Mouse (Mus musculus) frontal cortex, adult 2 months (tissue): ENCODE results near the gene Rbbp4. TPM values are rescaled to one million over a fixed set of nuclear protein-coding genes. Genes with fewer than 3 reads are reported as not detected.

Experiments
- DNase-seq, 2 experiments: peaks; one replicate each; pipeline ENCODE4 v3.0.0; 2022; ENCODE audit warnings: low spot score in 1 of 2; ENCODE audit errors: extremely low spot score in 1 of 2
- polyA plus RNA-seq: library from polyadenylated mRNA; depleted of rRNA; stranded (reverse); fragments of >200 nt; gene quantifications from 2 replicates; pipeline ENCODE4 v1.2.3, GENCODE M21; 2012

The Rbbp4 gene
- polyA plus RNA-seq, 1 experiment: 61.4 TPM

DNA sequence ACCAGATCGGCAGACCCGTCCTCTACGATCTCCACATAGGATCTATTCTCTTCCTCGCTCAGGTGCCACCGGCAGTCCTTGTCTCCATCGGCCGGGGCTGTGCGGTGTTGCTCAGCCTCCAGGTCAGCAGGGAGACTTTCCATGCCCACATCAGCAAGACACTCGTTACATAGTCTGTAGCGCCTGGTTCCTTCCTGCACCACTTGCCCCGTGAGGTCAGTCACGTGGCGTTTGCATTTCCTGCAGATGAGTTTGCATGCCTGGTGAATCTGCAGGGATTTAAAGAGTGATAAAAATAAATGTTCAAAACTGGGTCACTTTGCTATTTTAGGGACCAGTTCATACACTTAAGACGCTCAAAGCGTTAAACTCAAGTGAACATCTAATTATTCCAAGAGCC, 19.1 kb upstream of the Rbbp4 start:
- DNase-seq: peak in 1 of 2 experiments; percentile 37

DNA sequence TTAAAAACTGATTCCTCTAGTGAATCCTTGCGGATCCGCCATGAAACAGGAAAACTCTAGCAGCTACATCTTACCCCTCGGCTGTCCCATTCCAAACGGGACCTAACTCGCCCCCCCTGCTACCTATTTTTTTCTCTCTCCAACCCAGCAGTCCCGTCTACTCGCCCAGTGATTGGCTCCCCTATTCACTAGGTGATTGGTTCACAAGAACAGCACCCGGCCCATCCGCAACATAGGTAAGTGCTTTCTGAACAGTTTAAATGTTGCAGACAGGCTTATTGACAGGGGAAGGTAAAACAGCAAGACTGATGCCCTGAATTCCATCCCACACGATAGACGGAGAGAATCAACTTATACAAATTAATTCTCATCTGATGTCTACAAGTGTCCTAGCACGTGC, 18.0 kb upstream of the Rbbp4 start:
- no peak for DNase-seq

DNA sequence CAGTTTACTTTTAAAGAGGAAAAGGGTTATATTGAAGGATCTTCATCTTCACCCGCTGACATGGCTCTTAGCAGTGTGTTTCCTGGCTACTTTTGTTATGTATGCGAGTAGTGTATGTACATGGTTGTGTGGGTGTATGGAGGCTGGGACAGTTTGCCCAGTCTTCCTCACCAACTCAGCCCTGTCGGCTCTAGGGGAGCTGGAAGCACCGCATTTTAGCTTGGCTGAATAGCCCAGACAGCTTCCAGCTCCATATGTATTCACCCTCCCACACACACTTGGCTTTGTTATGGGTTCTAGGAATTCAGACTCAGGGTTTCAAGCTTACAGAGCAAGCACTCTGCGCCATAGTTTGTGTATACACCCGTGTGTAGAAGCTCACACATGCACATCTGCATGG, 15.9 kb upstream of the Rbbp4 start:
- peak; percentile 51 to 74 for DNase-seq

DNA sequence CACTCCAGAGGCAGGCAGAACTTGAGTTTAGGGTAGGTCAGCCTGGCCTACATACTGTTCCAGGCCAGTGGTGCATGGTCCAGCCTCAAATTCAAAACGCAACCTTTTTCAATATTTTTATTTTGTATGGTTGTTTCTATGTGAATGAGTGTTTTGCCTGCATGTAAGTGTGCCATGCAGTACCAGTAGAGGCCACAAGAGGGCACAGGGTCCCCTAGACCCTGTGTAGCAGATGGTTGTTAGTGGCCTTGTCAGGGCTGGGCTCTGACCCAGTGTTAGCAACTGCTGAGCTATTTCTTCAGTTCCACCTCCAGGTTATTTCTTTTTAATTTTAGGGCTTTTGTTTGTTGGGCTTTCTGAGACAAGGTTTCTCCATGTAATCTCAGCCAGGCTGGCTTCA, 15.5 kb upstream of the Rbbp4 start:
- peak; percentile 27 to 79 for DNase-seq

DNA sequence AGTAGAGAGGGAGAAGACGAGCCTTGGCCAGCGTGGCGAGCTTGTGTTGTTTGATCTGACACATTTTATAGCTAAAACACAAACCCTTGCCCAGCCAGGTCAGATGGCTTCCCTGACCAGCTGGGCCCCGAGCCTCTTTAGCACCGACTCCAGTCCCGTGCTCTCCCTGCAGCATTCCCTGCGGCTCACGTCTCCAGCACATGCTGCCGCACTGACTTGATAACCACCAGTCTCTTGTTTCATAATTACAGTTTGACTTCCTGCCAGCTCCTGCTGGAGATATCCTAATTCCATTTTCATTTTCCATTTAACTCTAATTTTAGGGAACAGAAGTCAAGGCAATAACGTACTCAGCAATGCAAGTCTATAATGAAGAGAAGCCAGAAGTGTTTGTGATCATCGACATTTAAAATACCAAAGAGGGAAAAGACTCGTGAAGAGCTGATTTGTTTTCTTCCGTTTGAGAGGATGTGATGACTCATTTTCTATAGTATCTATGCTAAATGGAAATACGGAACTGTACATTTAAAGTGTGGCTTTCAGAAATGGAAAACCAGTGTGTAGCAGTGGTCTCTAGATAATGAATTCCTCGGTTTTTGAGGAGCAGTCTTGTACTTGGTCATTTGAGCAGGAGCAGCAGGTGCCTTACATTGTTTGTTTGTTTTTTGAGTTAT, 11.4 kb upstream of the Rbbp4 start:
- DNase-seq: peak; percentile 21 to 73

DNA sequence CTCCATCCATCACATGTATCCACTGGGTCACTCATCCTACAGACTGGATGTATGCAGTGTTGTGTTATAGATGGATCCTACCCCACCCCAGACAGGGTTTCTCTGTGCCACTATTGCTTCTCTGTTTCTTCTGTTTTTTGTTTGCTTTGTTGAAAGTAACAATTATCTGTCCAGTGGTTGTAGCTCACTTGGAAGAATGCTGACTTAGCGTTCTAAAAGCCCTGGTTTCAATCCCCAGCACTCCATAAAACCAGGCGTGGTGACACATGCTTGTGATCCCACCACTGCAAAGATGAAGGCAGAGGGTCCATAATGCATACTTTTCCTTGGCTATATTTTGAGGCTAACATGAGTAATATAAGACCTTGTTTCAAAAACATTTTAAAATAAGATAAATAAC, 7.5 kb upstream of the Rbbp4 start:
- no peak for DNase-seq

DNA sequence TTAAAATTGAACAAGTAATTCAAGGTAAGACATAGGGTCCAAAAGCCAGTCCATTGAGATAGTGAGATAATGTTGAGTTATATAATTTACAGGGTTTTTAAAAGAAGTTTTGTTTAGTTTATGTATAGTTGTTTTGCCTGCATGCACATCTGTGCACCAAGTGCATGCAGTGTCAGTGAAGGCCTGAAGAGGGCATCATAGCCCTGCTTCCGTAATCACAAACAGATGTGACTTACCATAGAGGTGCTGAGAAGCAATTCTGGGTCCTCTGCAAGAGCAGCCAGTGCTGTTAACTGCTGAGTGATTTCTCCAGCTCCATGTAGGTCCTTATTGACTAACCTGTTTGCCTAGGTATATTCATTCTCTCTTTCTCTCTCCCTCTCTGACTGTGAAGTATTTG, 6.7 kb upstream of the Rbbp4 start:
- DNase-seq: no peak

DNA sequence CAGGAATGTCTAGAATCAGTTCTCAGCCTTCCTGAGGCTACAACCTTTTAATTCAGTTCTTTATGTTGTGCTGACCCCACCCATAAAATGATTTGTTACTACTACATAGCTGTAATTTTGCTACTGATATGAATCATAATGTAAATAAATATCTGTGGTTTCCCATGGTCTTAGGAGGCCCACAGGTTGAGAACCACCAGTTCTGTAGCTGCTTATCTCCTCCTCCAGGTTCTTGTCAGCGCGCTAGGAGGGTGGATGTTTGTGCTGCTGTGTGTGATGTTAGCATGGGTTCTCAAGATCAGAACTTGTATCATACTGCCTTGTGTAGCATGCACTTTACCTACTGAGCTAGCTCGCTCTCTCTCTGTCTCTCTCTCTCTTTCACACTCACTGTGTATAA, 4.6 kb upstream of the Rbbp4 start:
- DNase-seq: no peak

DNA sequence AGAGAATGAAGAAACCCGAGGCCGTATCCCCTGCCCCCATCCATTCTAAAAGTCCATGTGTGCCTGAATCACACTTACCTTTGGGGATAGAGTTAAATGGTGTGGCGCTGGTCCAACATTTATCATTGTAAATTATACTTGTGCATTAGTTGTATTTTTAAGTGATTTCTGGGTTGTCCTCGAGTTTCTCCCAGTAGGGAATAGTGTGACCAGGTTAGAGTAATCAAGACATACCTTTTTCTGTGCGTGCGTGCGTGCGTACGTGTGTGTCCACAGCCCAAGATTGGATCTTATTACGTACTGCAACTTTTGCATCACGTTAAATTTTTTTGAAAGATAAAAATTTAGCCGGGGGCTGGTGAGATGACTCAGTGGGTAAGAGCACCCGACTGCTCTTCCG, 1.1 kb upstream of the Rbbp4 start:
- DNase-seq: no peak

DNA sequence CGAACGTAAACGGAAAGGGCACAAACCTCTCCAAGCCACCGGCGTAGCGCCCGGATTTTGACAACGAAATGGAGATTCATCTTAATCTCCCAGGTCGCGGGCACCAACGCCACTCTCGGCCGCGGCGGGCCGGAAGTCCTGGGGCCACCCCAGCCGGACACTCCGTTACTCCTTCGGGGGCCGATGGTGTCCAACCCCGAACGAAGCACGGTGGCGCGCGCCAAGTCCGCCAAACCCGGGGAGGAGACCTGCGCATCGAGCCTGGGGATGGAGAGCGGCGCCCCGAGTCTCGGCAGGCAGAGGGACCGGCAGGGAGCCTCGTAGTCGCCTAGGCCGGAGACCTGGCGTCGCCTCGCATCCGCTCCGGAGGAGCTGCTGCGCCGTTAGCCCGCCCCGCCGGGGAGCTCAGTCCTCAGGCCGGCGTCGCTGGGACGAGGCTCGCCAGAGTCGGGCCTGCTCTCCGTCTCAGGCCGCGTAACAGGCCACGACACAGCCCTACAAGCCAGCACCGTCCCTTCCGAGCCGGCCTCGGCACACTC, 424 bp downstream of the Rbbp4 start:
- no peak for DNase-seq

DNA sequence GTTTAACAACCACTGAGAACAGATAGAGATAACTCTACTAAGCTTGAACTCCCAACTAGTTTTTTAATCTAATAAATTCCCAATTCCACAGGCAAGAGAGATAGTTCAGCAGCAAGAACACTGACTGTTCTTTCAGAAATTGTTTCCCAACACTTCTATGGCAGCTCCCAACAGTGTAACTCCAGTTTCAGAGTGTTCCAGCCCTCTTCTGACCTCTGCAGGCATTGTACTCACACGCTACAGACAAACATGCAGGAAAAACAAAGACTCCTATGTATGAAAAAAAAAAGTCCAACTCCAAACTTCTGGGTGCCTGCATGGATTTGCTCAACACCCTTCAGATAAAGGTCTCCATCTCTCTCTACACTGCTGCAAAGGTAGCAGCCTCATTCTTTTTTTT, 2.3 kb downstream of the Rbbp4 start:
- DNase-seq: no peak

DNA sequence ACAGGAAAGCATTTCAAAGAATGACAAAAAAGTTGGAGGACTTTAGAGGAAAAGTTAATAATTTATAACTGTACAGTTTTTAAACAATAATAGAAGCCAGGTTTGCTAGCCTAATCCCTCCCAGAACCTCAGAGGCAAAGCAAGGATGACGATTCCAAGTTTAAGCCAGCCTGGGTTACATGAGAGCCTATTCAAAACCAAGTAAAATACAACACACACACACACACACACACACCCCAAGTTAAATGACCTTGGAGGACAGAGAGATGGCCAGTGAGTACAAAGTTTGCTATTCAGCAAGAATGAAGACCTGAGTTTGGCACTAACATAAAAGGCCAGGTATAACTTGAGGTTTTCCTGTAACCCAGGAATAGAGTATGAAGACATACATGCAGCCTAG, 9.0 kb downstream of the Rbbp4 start:
- DNase-seq: no peak

DNA sequence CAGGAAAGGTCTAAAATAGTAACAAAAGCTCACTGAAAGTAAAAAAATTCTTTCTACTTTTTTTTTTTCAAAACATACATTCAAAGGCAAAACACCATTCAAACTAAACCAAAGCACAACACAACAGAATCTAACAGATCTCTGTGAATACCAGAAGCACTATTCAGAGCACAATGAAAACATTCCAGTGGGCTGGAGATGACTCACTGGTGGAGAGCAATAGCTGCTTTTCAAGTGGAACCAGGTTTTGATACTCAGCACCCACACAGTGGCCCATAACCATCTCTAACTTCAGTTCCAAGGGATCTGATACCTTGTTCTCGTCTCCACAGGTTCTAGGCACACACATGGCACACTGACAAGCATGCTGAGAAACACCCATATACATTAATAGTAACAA, 10.4 kb downstream of the Rbbp4 start:
- peak in 1 of 2 experiments; percentile 59 for DNase-seq

DNA sequence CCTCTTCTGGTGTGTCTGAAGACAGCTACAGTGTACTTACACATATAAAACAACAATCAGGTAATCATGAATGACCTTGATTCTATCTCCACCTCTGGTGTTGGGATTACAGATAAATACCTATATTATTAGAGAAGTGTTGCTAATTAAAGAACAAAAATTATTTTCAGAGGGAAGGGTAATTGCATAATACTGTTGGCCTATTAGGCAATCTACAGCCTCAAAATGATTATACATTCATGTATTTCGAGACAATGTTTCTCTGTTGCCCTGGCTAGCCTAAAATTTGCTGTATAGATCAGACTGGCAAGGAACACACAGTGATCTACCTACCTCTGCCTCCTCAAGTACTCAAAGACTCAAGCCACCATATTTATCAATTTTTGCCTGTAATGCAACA, 11.7 kb downstream of the Rbbp4 start:
- no peak for DNase-seq

DNA sequence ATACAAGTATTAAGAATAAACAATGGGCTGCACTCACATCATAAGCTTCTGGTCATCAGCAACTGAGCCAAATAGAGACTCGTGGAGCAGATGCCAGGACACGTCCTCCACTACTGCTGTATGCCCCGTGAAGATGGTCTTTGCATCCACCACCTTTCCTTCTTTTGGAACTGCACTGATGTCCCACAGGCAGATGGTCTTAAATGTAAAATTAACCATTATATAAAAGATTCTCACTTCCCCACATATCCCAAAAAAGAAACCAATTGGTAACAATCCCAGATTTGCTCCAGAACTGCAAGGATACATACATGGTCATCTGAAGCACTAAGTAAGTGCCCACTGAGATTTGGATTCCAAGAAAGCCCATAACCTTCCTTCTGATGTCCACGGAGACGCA, 13.1 kb downstream of the Rbbp4 start:
- peak; percentile 15 to 22 for DNase-seq

DNA sequence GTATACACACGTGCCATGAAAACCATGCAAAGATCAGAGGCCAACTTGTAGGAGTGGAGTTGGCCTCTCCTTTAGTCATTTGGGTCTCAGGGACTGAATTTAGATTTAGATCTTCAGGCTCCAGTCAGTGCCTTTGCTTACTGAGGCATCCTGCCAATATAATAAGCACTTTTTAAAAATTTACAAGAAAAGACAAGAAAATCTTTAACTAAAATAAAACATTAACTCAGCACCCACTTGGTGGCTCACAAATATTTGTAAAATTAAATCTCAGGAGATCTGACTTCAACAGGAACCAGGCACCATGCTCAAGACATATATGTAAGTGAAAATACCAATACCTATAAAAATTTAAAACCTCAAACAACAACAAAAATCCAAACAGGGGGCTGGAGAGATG, 14.3 kb downstream of the Rbbp4 start:
- DNase-seq: no peak

DNA sequence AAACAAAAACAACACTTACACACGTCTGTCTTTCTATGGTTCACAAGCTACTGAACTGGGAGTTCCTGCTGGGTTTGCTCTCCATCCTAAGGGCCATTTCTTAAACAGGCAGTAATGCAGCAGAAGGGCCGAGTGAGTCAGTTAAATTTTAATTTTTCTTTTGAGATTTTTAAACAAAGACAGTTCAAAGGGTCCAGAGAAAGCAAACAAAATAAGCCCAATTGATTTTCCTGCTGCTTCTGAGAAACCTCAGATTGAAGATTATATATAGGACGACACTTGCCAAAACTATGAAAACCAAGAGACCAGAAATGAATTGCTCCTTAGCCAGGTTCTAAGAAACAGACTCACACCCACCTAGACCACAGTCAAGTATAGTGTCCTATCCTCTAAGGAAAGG, 21.3 kb downstream of the Rbbp4 start:
- no peak for DNase-seq

DNA sequence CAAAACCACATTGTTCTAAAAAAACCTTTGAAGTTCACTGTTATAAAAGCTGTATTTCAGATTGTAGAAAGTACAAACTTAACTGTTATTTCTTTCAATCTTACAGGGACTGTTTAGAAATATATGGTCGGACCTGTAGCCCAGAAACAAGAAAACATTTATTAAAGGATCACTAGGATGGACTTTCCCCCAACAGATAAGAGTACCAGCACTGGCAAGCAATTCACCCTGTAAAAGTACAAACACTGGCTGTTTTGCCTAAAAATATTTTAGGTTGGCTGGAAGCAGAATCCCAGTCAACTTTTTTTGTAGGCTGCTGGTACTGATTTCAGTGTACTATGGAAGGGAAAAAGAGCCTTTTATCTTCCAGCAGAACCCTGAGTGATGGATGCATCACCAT, 27.2 kb downstream of the Rbbp4 start:
- DNase-seq: no peak

DNA sequence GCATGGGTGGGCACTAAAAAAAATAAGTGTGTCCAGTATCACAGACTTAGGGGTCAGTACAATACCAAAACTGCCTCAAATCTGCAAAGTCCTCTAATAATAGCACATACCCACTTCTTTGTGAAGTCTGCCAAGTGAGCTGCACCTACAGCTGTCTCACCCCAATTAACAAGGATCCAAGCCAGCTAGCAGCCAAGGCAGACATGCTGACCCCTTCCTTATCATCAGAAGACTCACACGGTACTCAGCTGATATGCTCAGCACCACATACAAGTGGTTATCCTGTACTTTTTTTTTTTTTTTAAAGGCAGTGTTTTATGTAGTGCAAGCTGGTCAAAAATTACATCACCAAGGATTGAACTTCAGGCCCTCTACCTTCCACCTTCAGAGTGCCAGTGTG, 30.9 kb downstream of the Rbbp4 start:
- DNase-seq: no peak

DNA sequence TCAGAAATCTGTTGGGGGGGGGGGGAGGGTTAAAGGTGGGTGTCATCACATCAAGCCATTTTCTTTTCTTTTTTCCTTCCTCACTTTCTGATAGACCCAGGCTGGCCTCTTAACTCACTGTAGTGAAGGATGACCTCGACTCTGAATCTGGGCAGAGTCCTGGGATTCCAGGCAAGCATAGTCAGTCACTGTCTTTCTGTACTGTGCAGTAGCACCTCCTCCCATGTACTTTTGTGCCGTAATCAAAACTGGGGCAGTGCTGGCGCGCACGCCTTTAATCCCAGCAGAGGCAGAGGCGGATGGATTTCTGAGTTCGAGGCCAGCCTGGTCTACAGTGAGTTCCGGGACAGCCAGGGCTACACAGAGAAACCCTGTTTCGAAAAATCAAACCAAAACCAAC, 31.4 kb downstream of the Rbbp4 start:
- DNase-seq: no peak

DNA sequence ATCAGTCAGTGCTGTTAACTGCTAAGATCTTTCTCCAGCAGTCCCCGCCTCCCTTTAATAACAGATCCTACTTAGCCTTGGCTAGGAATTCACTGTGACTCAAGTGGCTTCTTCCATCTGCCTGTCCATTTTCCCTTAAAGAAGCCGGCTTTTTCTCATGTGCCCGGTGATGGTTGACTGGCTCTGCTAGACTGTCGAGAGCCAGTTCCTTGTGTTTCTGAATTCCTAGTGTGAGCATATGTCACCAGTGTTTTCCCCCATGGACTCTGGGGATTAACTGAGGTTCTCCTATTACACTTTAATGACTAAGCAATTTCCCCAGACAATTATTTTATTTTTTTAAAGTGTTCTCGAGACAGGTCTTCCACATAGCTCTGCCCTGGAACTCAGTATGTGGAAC, 31.8 kb downstream of the Rbbp4 start:
- DNase-seq: no peak

DNA sequence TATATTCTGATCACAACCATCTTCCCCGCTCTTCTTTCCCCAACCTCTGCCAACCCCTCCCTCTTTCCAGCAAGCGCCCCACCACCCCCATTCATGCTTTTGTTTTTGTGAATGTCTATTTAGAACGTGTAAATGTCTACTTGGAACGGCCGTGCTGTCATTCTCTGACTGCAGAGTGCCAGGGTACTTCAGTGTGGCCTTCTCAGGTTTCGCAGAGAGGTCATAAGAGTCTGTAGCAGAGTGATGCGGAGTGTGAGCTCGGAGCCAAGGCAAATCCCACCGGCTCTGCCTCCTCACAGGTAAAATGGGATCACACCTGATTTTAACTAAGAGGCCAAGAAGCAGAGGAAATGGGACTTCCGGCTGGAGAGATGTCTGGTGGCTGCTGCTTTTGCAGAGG, 36.0 kb downstream of the Rbbp4 start:
- DNase-seq: no peak

DNA sequence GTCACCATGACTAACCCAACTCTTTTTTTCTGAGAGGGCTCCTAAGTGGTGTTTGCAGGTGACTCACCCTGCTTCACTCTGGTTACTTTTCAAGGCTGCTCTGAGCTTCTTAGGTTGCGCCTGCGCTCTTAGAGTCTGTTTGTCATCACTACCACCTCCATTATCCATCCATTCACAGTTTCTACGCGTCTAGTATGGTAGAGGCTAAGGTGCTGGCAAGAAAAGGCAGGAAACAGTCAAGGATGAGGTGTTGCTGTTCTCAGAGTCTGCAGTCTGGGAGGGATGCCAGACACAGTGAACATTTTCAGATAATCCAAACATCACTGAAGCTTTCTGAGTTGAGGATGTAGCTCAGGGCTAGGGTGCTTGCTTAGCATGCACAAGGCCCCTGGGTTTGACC, 37.4 kb downstream of the Rbbp4 start:
- peak; percentile 41 to 71 for DNase-seq
